Mouse (Mus musculus) liver, embryonic 16.5 days (tissue): ENCODE data around the gene Syce3. TPM values are rescaled to one million over a fixed set of nuclear protein-coding genes. Genes with fewer than 3 reads are reported as not detected.

Experiments used
- ATAC-seq: fragments of 200-750 bp; cut with Nextera tagmentation; 2 replicates; pipeline ENCODE4 v1.8.0; 2017; ENCODE audit warnings: low read depth, mild to moderate bottlenecking, moderate number of reproducible peaks, moderate library complexity
- H3K27ac ChIP-seq: fragments of 300-500 bp; sonication (generic); 2 replicates; pipeline ENCODE4 v1.5.1; 2014; ENCODE audit warnings: mild to moderate bottlenecking, low read length
- H3K27me3 ChIP-seq: fragments of 300-500 bp; sonication (generic); 2 replicates; pipeline ENCODE4 v1.6.1; 2014; ENCODE audit warnings: low read depth, low read length, mixed read lengths; ENCODE audit not compliant: control insufficient read depth, insufficient read depth
- H3K36me3 ChIP-seq: fragments of 300-500 bp; sonication (generic); 2 replicates; pipeline ENCODE4 v1.6.1; 2014; ENCODE audit warnings: mild to moderate bottlenecking; ENCODE audit not compliant: control insufficient read depth, insufficient read depth
- H3K4me1 ChIP-seq: fragments of 300-500 bp; sonication (generic); 2 replicates; pipeline ENCODE4 v1.6.1; 2014; ENCODE audit warnings: low read depth, low read length, mixed read lengths; ENCODE audit not compliant: control insufficient read depth
- H3K4me2 ChIP-seq: fragments of 300-500 bp; sonication (generic); 2 replicates; pipeline ENCODE4 v1.6.1; 2014; ENCODE audit warnings: low read depth, low read length, mixed read lengths
- H3K4me3 ChIP-seq: fragments of 300-500 bp; sonication (generic); 2 replicates; pipeline ENCODE4 v1.5.1; 2014; ENCODE audit warnings: low read depth, mild to moderate bottlenecking, low read length
- H3K9ac ChIP-seq: fragments of 300-500 bp; sonication (generic); 2 replicates; pipeline ENCODE4 v1.6.1; 2014; ENCODE audit warnings: low read depth, low read length
- H3K9me3 ChIP-seq: fragments of 300-500 bp; sonication (generic); replicated peaks from 2 replicates; pipeline ENCODE4 v1.6.1; 2016; ENCODE audit warnings: low read length; ENCODE audit not compliant: control insufficient read depth
- WGBS: fragments of 180-500 bp; shearing (Covaris S2); extraction: QIAGEN DNeasy Blood & Tissue Kit; methylation state at CpG from one replicate; pipeline ENCODE4 v1.1.7; 2014; ENCODE audit not compliant: insufficient replicate concordance; 5-methylcytosine and 5-hydroxymethylcytosine counted together
- polyA plus RNA-seq: library from polyadenylated mRNA; unstranded; fragments of >200 nt; fragmentation: Nextera tagmentation; extraction: Ambion mirVana; gene quantifications from 2 replicates; pipeline ENCODE4 v1.2.1, GENCODE M21; 2015

Gene Syce3
- polyA plus RNA-seq, 1 experiment from 2014 or later, result not detected

DNA sequence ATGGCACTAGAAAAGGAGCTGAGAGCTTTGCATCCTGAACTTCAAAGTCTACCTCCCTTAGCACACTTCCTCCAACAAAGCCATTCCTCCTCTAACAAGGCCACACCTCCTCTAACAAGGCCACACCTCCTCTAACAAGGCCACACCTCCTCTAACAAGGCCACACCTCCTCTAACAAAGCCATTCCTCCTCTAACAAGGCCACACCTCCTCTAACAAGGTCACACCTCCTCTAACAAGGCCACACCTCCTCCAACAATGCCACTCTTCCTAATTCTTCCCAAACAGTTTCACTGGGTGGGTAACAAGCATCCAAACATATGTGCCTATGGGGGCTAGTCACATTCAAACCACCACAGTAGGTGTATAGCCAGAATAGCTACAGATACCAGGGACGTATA lies 7.8 kb downstream of the Syce3 start:
- Histone ChIP-seq H3K4me1 (no peaks in the 10 kb centered on the region), H3K27me3 (no peaks in the 10 kb centered on the region), H3K27ac (no peak overlapping the region), H3K9me3 (no peaks in the 10 kb centered on the region), H3K4me2 (no peak overlapping the region), H3K36me3 (no peaks in the 10 kb centered on the region), H3K9ac (no peak overlapping the region), H3K4me3 (no peak overlapping the region)
- whole genome bisulfite sequencing, result 74% methylated on average over 1 of the region's 1 CpGs
- no peak for ATAC-seq

DNA sequence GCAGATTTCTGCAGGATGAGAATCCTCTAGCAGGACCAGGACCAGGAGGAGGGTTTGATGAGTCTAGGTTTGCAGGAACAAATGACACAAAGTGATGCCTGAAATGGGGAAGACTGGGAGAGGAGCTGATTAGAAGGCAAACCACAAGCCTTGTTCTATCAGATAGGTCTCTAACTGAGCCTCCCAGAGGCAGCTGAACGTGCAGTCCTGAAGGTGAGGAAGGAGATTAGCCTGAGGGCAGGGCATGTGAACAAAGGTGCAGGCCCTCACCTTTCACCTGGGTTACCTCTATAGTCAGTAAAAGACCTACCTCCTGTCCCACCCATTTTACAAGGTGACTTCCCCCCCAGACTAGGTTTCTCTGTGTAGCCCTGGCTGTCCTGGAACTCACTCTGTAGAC lies 10.6 kb downstream of the Syce3 start:
- ATAC-seq, result no peak
- Histone ChIP-seq H3K4me3 (no peak overlapping the region), H3K36me3 (no peaks in the 10 kb centered on the region), H3K27ac (no peak overlapping the region), H3K9ac (no peak overlapping the region), H3K4me2 (no peak overlapping the region), H3K27me3 (no peaks in the 10 kb centered on the region), H3K4me1 (no peaks in the 10 kb centered on the region; the same call in 1 of the 2 replicates), H3K9me3 (no peaks in the 10 kb centered on the region)
- WGBS, result 29% methylated on average over 1 of the region's 1 CpGs

DNA sequence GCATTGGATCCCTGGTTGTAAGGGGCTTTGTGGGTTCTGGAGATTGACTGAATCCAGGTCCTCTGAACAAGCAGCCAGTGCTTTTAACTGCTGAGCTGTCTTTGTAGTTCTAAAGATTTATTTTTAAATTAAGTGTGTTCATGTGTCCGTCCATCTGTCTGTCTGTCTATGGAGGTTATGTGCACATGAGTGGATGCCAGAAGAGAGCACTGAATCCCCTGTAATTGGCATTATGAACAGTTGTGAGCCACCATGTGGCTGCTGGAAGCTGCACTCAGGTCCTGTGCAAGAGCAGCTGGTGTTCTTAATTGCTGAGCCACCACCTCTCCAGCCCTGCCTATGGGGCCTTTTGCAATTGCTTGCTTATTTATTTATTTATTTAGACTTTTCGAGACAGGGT lies 12.2 kb downstream of the Syce3 start:
- Histone ChIP-seq H3K4me1 (no peaks in the 10 kb centered on the region; the same call in 1 of the 2 replicates), H3K36me3 (no peaks in the 10 kb centered on the region), H3K9ac (no peak overlapping the region), H3K4me3 (no peak overlapping the region), H3K27me3 (no peaks in the 10 kb centered on the region), H3K27ac (no peak overlapping the region), H3K9me3 (no peaks in the 10 kb centered on the region), H3K4me2 (no peak overlapping the region)
- 60% methylated on average over 2 of the region's 2 CpGs for WGBS
- no peak for ATAC-seq

DNA sequence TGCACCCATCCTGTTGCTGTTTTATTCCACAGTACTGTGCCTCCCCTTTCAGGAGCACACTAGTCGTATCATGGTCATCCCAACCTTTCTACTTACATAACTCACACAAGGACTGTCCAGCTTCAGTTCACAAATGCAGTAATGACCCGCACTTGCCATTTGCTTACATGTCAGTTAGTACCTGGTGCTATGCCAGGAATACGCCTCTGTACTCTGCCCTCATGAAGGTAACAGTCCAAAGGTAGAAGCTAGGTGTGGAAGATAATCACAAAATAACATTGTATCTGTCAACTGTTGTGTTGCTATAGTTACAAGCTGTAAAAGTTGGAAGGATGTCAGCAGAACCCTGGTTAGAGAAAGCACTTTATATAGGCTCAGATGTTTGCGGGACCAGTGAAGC lies 13.4 kb downstream of the Syce3 start:
- peak; percentile 84 for ATAC-seq
- Histone ChIP-seq H3K4me3 (no peak overlapping the region), H3K4me1 (no peaks in the 10 kb centered on the region; the same call in 1 of the 2 replicates), H3K27ac (no peak overlapping the region), H3K9me3 (no peaks in the 10 kb centered on the region), H3K9ac (no peak overlapping the region), H3K36me3 (no peaks in the 10 kb centered on the region), H3K4me2 (no peak overlapping the region), H3K27me3 (no peaks in the 10 kb centered on the region)
- 60% methylated on average over 4 of the region's 4 CpGs for WGBS

DNA sequence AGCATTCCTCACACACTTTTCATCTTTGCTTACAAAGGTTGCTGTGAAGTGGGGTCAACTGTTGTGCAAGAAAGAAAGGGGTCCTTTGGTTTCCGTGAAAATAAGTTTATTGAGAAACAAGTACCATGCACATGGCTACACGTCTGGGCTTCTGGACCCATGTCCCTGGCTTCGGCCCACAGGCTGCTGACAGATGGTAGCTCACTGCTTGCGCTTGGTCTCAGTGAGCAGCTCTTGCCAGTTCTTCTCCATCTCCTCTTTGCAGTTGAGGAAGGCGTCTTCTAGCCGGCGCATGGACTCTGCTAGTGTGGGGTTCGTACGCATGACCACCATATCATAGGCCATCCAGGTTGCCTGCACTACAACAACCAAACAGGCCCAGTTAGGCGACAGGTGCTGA lies 20.2 kb downstream of the Syce3 start:
- Histone ChIP-seq H3K27ac (no peak overlapping the region), H3K27me3 (no peaks in the 10 kb centered on the region), H3K36me3 (no peaks in the 10 kb centered on the region), H3K4me2 (no peak overlapping the region), H3K4me3 (no peak overlapping the region), H3K9me3 (no peaks in the 10 kb centered on the region), H3K9ac (no peak overlapping the region), H3K4me1 (no peaks in the 10 kb centered on the region)
- no peak for ATAC-seq
- WGBS, result 78% methylated on average over 10 of the region's 10 CpGs

DNA sequence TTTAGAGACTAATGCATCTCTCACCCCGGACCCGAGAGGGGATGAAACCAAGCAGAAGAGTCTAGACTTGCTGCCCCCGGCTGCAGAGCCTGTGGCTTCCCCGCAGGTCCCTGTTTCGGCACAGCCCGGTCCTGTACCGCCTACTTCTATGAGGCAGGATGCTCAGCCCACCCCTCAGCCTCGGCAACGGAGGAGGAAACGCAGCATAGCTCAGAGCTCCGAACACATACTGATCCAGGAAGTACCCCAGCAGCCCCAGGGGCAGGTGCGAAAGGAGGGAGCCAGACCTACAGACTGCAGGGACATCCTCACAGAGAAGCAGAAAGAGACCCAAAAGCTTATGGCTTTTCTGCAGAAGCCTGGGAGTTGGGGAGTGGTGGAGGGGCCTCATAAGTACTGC lies 23.2 kb downstream of the Syce3 start:
- no peak overlapping the region for H3K9ac ChIP-seq
- no peak for ATAC-seq
- H3K27me3 ChIP-seq, result no peaks in the 10 kb centered on the region
- no peaks in the 10 kb centered on the region for H3K4me1 ChIP-seq
- 35% methylated on average over 12 of the region's 12 CpGs for WGBS
- H3K9me3 ChIP-seq, result no peaks in the 10 kb centered on the region
- no peak overlapping the region for H3K27ac ChIP-seq
- H3K4me2 ChIP-seq, result no peak overlapping the region
- no peaks in the 10 kb centered on the region for H3K36me3 ChIP-seq
- H3K4me3 ChIP-seq, result no peak overlapping the region

DNA sequence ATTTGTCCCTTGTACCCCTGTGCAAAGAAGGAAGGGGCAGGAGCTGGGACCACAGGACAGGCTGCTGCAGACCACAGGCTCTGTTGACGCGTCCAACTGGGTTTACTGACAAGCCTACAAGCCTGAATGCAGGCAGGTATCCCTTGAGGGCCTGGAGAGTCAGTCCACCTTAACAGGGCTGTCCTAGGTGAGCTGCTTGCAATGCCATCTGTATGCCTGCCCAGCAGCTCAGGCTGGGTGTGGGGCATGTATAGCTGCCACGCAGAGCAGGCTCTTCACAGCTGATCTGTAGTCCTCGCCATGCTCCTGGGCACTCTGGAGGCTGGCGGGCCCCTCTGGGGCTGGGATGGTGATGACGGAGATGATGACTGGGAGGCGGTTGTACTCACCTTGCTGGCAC lies 25.7 kb downstream of the Syce3 start, which contains the start of gene Klhdc7b:
Gene Klhdc7b, plus strand, starts transcription at position 301 of the 400 bp plus-strand sequence.
- Histone ChIP-seq H3K27me3 (peaks cover under 1% of the 10 kb centered on the region), H3K4me3 (no peak within 1 kb of the TSS), H3K9me3 (no peaks in the 10 kb centered on the region), H3K36me3 (no peaks in the 10 kb centered on the region), H3K4me1 (peaks cover under 1% of the 10 kb centered on the region; the same call in 1 of the 2 replicates), H3K27ac (no peak within 1 kb of the TSS), H3K9ac (no peak within 1 kb of the TSS), H3K4me2 (no peak within 1 kb of the TSS)
- WGBS, result 74% methylated on average over 7 of the region's 7 CpGs
- no peak for ATAC-seq

DNA sequence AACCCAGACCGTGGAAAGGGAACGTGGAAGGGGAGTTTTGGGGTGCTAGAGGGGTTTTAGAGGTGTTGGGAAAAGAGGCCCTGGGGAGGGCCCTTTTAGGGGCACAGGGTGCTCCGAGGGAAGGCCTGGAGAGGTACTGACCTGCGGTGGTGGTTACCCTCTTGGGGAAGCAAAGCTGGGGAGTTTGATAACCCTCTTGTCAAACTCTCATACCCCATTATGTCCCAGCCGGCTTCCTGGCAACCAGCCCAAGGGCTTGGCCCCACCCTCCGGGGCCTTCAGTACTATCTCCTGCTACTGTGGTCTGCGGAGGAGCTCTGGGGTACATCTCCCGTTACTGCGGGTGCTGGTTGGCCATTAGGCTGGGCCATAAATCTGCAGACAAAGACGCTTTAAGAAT lies 30.9 kb downstream of the Syce3 start:
- 0 out of 2 replicates have a peak overlapping the region, but pooled peaks have one; percentile 11 for H3K9ac ChIP-seq
- H3K9me3 ChIP-seq, result no peaks in the 10 kb centered on the region
- WGBS, result 7% methylated on average over 10 of the region's 10 CpGs
- H3K27ac ChIP-seq, result no peak overlapping the region
- H3K27me3 ChIP-seq, result peaks cover 34% of the 10 kb centered on the region
- peak overlapping the region; percentile 71 for H3K4me2 ChIP-seq
- ATAC-seq, result peak; percentile 63
- H3K4me1 ChIP-seq, result peaks cover 23% of the 10 kb centered on the region
- H3K4me3 ChIP-seq, result peak overlapping the region; percentile 52
- no peaks in the 10 kb centered on the region for H3K36me3 ChIP-seq

DNA sequence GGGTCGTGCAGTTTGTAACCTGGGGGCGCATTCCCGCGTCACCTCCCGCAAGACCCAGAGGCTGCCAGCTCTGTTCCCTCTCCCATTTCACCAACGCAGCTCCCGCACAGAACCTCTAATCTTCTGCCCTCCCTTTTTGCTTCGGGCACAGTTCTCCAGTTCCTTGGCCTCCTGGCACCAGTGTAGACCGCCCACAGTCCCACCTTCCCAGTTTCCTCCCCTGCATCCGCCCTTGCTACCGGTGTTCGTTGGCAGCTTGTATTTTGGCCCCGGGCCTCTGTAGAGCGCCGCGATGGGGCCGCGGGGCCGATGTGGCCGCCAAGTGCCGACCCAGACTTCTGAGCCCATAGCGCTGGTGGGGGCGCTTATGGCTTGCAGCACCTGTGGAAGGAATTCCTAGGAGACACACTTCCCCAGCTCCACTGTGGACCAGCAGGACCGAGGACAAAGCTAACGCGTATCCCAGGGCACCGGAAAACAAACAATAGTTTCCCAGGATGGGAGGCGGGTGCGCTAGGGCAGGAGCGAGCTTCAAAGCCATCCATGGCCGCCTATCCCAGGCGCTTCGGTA lies 31.4 kb downstream of the Syce3 start, which contains the start of gene Odf3b:
Gene Odf3b, minus strand, starts transcription at position 452 of the 571 bp plus-strand sequence.
- Histone ChIP-seq H3K9me3 (no peaks in the 10 kb centered on the region), H3K4me2 (peak within 1 kb of the TSS; percentile 71), H3K36me3 (no peaks in the 10 kb centered on the region), H3K9ac (peak within 1 kb of the TSS; percentile 45), H3K4me1 (peaks cover 28% of the 10 kb centered on the region), H3K4me3 (peak within 1 kb of the TSS; percentile 52), H3K27ac (no peak within 1 kb of the TSS), H3K27me3 (peaks cover 34% of the 10 kb centered on the region)
- WGBS, result under 1% methylated on average over 33 of the region's 33 CpGs
- ATAC-seq, result peak; percentile 16; the same call in 1 of the 2 replicates
